Mouse (Mus musculus) hindbrain, postnatal 0 days (tissue): ENCODE measurements around the gene Atp1a4. TPM values are rescaled to one million over a fixed set of nuclear protein-coding genes. Genes with fewer than 3 reads are reported as not detected.
A peak's percentile ranks its signal among the peaks of the same experiment; 100 is the strongest.

ENCODE experiments used
- ATAC-seq: fragments of 200-750 bp; cut with Nextera tagmentation; 2 replicates; pipeline ENCODE4 v1.8.0; 2017; ENCODE audit warnings: mild to moderate bottlenecking, moderate TSS enrichment, moderate library complexity
- DNase-seq: peaks from one replicate; pipeline ENCODE4 v3.0.0-alpha.2; 2015; ENCODE audit warnings: low spot score
- H3K27ac ChIP-seq: fragments of 300-500 bp; sonication (generic); 2 replicates; pipeline ENCODE4 v1.5.1; 2014; ENCODE audit warnings: mild to moderate bottlenecking
- H3K27me3 ChIP-seq: fragments of 300-500 bp; sonication (generic); 2 replicates; pipeline ENCODE4 v1.6.1; 2014; ENCODE audit warnings: low read length, mixed read lengths; ENCODE audit not compliant: insufficient read depth
- H3K36me3 ChIP-seq: fragments of 300-500 bp; sonication (generic); 2 replicates; pipeline ENCODE4 v1.6.1; 2014; ENCODE audit warnings: low read length, mixed read lengths; ENCODE audit not compliant: insufficient read depth
- H3K4me1 ChIP-seq: fragments of 300-500 bp; sonication (generic); 2 replicates; pipeline ENCODE4 v1.6.1; 2014; ENCODE audit warnings: antibody characterized with exemption, low read length, mixed read lengths; ENCODE audit not compliant: insufficient read depth
- H3K4me2 ChIP-seq: fragments of 300-500 bp; sonication (generic); 2 replicates; pipeline ENCODE4 v1.6.1; 2014; ENCODE audit warnings: low read depth, mild to moderate bottlenecking, low read length, moderate library complexity, mixed read lengths
- H3K4me3 ChIP-seq: fragments of 300-500 bp; sonication (generic); 2 replicates; pipeline ENCODE4 v1.5.1; 2014; ENCODE audit warnings: low read length
- H3K9ac ChIP-seq: fragments of 300-500 bp; sonication (generic); replicated peaks from 2 replicates; pipeline ENCODE4 v1.6.1; 2014; ENCODE audit warnings: mild to moderate bottlenecking, low read length, moderate library complexity, mixed read lengths
- H3K9me3 ChIP-seq: fragments of 300-500 bp; sonication (generic); 2 replicates; pipeline ENCODE4 v1.6.1; 2016; ENCODE audit warnings: low read length, mixed read lengths
- CTCF ChIP-seq: IDR thresholded peaks from 2 replicates; pipeline ENCODE4 v1.5.1; 2016; ENCODE audit warnings: antibody characterized with exemption, control low read depth, low read depth
- WGBS: fragments of 180-500 bp; shearing (Covaris S2); extraction: QIAGEN DNeasy Blood & Tissue Kit; methylation state at CpG from one replicate; pipeline ENCODE4 v1.1.7; 2014; 5-methylcytosine and 5-hydroxymethylcytosine counted together
- polyA plus RNA-seq: library from polyadenylated mRNA; unstranded; fragments of >200 nt; fragmentation: Nextera tagmentation; extraction: Ambion mirVana; gene quantifications from 2 replicates; pipeline ENCODE4 v1.2.1, GENCODE M21; 2015
- total RNA-seq: library from RNA; depleted of rRNA; stranded (reverse); fragments of >200 nt; gene quantifications from 2 replicates; pipeline ENCODE4 v1.2.3, GENCODE M21; 2014

Gene Atp1a4
- total and polyA plus RNA-seq, 2 experiments from 2014 or later, result 0.05 to 0.10 TPM

GRCm38 (mm10) chr1:172296816-172297510, 38.7 kb upstream of the Atp1a4 start:
- Histone ChIP-seq H3K27me3 (no peaks in the 10 kb centered on the region), H3K27ac (peak overlapping the region; percentile 87), H3K9ac (peak overlapping the region; percentile 61), H3K4me1 (peaks cover 20% of the 10 kb centered on the region), H3K4me2 (peak overlapping the region; percentile 53), H3K9me3 (no peaks in the 10 kb centered on the region), H3K4me3 (peak overlapping the region; percentile 39), H3K36me3 (no peaks in the 10 kb centered on the region)
- DNase-seq (peak; percentile 43), ATAC-seq (no peak)
- no peak for TF ChIP-seq CTCF
- WGBS, result 59% methylated on average over 6 of the region's 6 CpGs

- H3K27me3 ChIP-seq, result no peaks in the 10 kb centered on the region
- H3K4me1 ChIP-seq, result peaks cover 15% of the 10 kb centered on the region
- H3K36me3 ChIP-seq, result no peaks in the 10 kb centered on the region
- peak; percentile 83 for DNase-seq
- H3K9ac ChIP-seq, result peak overlapping the region; percentile 61
- peak overlapping the region; percentile 87 for H3K27ac ChIP-seq
- peak; percentile 88 for ATAC-seq
- WGBS, result 31% methylated on average over 4 of the region's 4 CpGs
- H3K4me3 ChIP-seq, result peak overlapping the region; percentile 39
- H3K9me3 ChIP-seq, result no peaks in the 10 kb centered on the region
- TF ChIP-seq CTCF, result no peak
- peak overlapping the region; percentile 53 for H3K4me2 ChIP-seq
Measured at GRCm38 (mm10) chr1:172295751-172296197, 37.6 kb upstream of the Atp1a4 start.

- no peaks in the 10 kb centered on the region for H3K9me3 ChIP-seq
- H3K27me3 ChIP-seq, result no peaks in the 10 kb centered on the region
- peaks cover 14% of the 10 kb centered on the region for H3K4me1 ChIP-seq
- H3K9ac ChIP-seq, result no peak overlapping the region
- no peak for TF ChIP-seq CTCF
- DNase-seq, result no peak
- H3K27ac ChIP-seq, result peak overlapping the region; percentile 87; the same call in 1 of the 2 replicates
- 75% methylated on average over 11 of the region's 11 CpGs for WGBS
- no peak overlapping the region for H3K4me2 ChIP-seq
- no peak overlapping the region for H3K4me3 ChIP-seq
- H3K36me3 ChIP-seq, result no peaks in the 10 kb centered on the region
- no peak for ATAC-seq
Measured at GRCm38 (mm10) chr1:172293449-172293848, 35.2 kb upstream of the Atp1a4 start.

- 95% methylated on average over 2 of the region's 2 CpGs for WGBS
- no peaks in the 10 kb centered on the region for H3K36me3 ChIP-seq
- H3K27me3 ChIP-seq, result no peaks in the 10 kb centered on the region
- no peak overlapping the region for H3K4me3 ChIP-seq
- ATAC-seq (no peak), DNase-seq (no peak)
- TF ChIP-seq CTCF, result no peak
- peak overlapping the region; percentile 48 for H3K27ac ChIP-seq
- H3K4me2 ChIP-seq, result no peak overlapping the region
- H3K4me1 ChIP-seq, result peaks cover 10% of the 10 kb centered on the region
- no peak overlapping the region for H3K9ac ChIP-seq
- H3K9me3 ChIP-seq, result no peaks in the 10 kb centered on the region
Measured at GRCm38 (mm10) chr1:172292880-172293279, 34.7 kb upstream of the Atp1a4 start.

- no peaks in the 10 kb centered on the region for H3K36me3 ChIP-seq
- ATAC-seq (no peak), DNase-seq (no peak)
- H3K4me3 ChIP-seq, result no peak overlapping the region
- no peak overlapping the region for H3K4me2 ChIP-seq
- peaks cover 5% of the 10 kb centered on the region for H3K4me1 ChIP-seq
- no peak overlapping the region for H3K27ac ChIP-seq
- no peak for TF ChIP-seq CTCF
- H3K9ac ChIP-seq, result no peak overlapping the region
- H3K9me3 ChIP-seq, result no peaks in the 10 kb centered on the region
- WGBS, result 95% methylated on average over 3 of the region's 3 CpGs
- H3K27me3 ChIP-seq, result no peaks in the 10 kb centered on the region
Measured at GRCm38 (mm10) chr1:172289617-172289946, 31.4 kb upstream of the Atp1a4 start.

- ATAC-seq, result no peak
- 89% methylated on average over 11 of the region's 11 CpGs for WGBS
Measured at GRCm38 (mm10) chr1:172288900-172289616, 30.8 kb upstream of the Atp1a4 start.

GRCm38 (mm10) chr1:172286740-172287139, 28.5 kb upstream of the Atp1a4 start:
- no peak overlapping the region for H3K9ac ChIP-seq
- DNase-seq, result no peak
- H3K4me3 ChIP-seq, result no peak overlapping the region
- H3K4me1 ChIP-seq, result no peaks in the 10 kb centered on the region; the same call in 1 of the 2 replicates
- H3K9me3 ChIP-seq, result no peaks in the 10 kb centered on the region
- TF ChIP-seq CTCF, result no peak
- no peak for ATAC-seq
- no peak overlapping the region for H3K27ac ChIP-seq
- H3K4me2 ChIP-seq, result no peak overlapping the region
- WGBS, result 69% methylated on average over 5 of the region's 5 CpGs
- no peaks in the 10 kb centered on the region for H3K27me3 ChIP-seq
- H3K36me3 ChIP-seq, result no peaks in the 10 kb centered on the region

More at GRCm38 (mm10) chr1:172288900-172289616, 30.8 kb upstream of the Atp1a4 start:
- H3K4me1 ChIP-seq, result peaks cover under 1% of the 10 kb centered on the region; the same call in 1 of the 2 replicates
- H3K27ac ChIP-seq, result no peak overlapping the region
- H3K27me3 ChIP-seq, result no peaks in the 10 kb centered on the region
- no peaks in the 10 kb centered on the region for H3K9me3 ChIP-seq
- no peak overlapping the region for H3K9ac ChIP-seq
- H3K4me2 ChIP-seq, result no peak overlapping the region
- no peak for TF ChIP-seq CTCF
- no peak overlapping the region for H3K4me3 ChIP-seq
- H3K36me3 ChIP-seq, result no peaks in the 10 kb centered on the region
- no peak for DNase-seq
